Mouse (Mus musculus): ENCODE data around the gene Cfap61.

The Cfap61 gene

DNA sequence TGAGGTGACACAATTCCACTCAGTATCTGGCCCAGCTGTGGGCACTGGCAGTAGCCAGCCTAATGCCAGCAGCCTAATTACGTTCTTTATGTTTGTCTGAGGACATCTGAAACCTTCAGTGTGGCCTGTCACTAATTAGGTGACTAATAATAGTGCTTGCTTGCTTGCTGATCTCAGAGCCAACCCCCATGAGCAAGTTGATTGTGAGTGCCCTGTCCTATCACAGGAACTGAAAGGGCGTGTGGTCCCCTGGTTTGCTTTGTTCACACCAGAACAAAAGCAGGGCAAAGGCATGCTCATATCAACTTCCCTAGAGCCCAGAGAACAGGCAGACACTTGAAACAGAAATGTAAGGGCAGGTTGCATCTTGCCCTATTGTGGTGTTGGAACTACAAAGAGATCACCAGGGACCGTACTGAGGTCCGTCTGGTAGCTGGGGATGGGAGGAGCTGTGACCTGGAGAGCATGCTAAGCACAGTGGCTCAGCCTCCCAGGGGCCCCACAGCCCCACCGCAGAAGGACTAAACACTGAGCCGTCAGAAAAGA, 148.8 kb downstream of the Cfap61 start:
- DNase-seq (ENCODE audit: low spot score) = no peak

DNA sequence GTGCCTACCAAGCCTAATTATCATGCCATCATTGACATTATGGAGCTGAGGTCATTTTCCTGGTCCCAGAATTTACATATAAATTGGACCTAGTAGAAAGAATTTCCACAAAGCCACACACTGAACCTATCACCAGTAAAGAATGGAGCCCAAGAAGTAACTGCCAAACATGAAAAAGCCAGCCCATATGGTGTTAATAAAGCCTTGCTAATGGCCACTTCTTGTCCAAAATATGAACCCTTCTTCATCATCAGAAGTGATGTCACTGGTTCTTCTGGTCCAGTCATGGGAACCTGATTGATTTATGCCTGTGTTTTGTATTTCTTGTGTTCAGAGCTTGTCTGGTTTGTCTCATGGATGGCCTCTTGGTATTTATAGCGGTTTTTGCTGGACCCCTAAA, 152.8 kb downstream of the Cfap61 start:
- no peak for DNase-seq (ENCODE audit: low spot score)

DNA sequence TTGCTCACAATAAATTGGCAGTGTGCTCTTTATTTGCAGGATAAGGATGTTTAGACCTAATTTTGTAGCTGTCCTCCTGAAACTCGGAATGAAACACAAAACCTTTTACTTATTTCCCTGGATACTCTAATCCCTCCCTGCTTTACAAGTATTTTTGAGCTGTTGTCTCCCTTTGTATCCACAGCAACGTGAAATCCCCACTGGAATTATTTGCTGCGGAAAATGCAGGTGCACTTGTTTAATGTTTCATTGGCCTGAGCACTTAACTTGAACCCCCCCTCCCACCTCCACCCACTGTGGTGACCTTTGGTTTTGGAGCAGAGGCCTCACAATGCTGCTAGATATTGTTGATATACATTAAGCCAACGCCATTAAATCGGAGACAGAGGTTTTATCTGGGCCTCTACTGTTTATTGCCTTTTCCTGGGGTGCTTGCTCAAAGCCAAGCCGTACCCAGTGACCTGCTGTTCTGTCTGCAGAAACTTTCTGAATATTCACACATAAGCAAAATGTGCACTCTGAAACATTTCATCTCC, 154.6 kb downstream of the Cfap61 start:
- DNase-seq (ENCODE audit: low spot score) = no peak

DNA sequence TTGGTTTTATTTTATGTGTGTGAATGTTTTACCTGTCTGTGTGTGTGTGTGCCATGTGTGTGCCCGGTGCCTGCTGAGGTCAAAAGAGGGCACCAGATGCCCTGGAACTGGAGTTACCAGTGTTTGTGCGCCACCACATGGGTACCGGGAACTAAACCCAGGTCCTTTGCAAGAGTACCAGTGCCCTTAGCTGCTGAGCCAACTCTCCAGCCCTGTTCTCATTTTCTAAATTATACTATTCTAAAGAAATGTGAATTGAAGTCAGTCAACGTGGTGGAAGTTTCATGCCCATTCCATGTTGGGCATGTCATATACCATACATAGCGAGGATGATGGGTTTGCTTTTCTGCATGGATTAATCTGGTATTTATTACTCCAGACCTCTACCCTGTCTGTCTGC, 162.9 kb downstream of the Cfap61 start:
- no peak for DNase-seq (ENCODE audit: low spot score)

DNA sequence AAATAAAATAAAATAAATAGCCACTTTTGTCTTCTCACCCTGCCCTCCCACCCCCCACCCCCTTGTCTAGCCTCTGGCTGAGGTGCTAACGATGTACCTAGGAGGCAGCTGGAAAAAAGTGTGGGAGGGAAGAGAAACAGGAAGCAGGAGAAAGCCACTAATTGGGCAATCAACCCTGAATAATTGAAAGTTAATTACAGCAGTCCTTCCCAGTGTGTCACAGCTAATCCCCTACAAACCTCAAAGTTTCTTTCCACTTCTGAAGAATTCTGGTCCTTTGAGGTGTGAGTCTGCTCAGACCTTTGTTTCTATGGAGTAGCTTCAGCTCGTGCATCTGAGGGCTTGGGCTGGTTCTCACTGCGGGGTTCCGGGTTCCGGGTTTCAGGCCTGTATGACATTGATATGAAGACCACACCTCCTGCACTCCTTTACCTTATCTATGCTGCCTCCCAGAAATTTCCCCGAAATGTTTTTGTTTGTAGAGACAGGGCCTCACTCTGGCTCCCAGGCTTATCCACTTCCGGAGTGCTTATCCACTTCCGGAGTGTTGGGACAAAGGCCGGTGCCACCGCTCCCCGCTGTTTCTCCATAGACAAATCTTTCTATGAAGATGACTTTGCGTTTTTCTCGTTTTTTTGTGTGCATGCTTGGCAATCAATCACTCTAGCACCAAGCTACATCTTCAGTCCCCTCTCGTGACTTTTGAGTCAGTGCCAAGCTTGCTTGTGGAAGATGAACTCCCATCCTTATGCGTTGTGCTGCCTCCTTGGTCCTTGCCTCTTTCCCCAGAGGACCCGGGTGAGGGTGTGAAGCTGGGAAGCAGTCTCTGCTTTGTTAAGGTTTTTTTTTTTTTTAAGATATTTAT, 164.5 kb downstream of the Cfap61 start:
- DNase-seq (ENCODE audit: low spot score) = peak; percentile 39

DNA sequence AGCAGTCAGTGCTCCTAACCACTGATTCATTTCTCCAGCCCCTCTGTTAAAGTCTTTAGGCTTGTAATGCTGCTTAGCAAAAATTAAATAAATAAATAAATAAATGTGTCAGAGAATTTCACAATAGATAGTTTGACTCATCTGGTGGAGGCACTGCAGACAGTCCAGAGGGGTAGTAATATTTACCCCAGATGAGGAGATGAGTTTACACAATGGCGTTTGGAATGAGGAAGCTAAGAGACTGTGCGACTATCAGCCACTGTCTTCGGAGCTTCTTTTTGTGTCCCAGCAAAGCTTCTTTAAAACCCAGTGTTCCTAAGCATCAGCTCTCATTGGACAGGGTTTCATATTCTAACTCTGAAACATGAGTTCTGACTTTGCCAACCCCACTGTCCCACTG, 165.3 kb downstream of the Cfap61 start:
- no peak for DNase-seq (ENCODE audit: low spot score)

DNA sequence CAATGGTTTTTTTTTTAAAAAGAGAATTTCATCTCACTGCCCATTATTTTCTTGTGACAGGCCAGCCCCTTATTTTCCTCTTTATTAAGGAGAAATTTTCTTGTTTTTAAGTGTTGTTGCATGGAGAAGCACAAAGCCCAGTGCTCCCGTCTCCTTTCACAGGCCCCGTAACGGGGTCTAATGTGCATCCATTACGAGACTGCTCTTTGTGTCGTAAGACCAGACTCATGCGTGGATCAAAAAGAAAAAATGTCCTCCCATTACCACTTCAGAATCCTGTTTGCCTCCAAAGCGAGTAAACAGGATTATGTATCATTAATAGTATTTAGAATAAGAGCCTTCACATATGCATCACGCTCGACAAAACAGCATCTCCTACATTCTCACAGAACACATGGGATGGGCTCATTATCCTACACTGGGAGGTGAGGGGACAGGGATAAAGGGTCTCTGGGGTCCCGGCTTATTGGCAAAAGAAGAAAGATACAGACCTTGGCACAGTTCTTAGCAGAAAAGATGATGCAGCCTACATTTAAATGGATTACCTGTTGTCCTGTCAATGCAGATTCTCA, 166.0 kb downstream of the Cfap61 start:
- DNase-seq (ENCODE audit: low spot score) = no peak

DNA sequence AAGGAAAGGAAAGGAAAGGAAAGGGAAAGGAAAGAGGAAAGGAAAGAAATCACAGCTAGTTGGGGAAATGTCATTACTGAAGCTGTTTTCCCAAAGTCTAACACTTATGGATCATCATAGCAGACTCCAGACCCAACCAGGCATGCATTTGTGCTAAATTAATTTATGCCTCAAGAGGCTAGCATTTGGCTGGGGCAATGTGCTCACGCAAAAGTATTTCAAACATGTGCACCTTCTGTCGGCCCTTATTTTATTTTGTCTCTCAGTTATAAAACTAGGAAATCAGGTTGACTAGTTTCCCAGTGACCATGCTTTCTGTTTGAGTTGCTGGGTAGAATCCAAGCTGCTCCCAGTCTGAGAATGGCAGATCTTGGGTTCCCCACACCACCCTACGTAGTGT, 168.0 kb downstream of the Cfap61 start:
- DNase-seq (ENCODE audit: low spot score) = no peak

DNA sequence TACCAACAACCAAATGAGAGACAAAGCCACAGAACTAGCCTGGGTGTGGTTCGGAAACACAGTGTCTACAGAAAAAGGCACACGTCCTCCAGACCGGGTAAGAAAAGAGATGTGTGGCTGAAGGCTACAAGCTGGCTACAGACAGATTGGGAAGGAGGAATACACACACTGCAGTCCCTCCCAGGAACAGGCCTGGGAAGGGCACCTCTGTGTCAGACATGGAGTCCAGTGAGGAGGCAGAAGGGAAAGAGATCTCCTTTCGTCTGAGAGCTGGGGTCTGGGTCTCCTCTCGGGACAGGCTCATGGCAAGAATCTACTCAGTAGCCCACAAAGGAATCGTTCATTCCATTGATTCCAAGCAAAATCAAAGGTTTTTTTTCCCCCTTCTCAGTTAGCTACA, 170.8 kb downstream of the Cfap61 start:
- DNase-seq (ENCODE audit: low spot score) = no peak

DNA sequence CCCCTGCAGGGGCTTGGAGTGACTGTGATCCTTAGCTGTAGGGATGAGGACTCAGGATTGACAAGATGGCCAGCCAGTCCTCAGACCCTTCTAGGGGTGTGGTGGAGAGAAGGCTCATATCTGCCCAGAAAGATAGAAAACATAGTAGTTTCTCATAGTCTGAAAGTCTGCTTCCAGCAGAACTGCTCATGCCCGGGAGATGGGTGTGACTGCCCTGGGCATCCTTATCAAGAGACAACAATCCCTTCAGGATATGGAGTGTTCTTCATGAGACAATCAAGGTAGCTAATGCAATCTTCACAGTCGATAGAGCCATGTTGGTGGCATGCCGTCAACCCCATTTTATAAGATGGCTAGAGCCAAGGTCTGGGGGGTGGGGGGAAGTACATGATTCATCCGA, 173.4 kb downstream of the Cfap61 start:
- DNase-seq (ENCODE audit: low spot score) = no peak

DNA sequence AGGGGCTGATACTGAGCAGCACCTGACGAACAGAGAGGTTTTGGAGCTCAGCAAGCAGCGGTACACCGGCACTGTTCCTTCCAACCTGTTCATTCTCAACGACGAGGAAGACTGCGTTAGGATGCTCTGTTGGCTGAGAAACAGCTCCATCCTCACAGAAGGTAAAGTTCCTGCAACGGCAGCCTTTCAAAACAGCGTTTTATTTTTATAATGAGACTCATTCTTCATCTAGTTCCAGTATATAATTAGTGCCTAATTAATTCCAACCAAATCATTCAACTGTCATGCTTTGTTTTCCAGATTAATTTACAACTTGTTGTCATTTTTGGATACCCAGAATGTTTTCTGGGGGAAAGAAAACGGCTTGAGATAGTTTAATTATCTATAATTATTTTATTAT, 175.3 kb downstream of the Cfap61 start:
- DNase-seq (ENCODE audit: low spot score) = no peak

DNA sequence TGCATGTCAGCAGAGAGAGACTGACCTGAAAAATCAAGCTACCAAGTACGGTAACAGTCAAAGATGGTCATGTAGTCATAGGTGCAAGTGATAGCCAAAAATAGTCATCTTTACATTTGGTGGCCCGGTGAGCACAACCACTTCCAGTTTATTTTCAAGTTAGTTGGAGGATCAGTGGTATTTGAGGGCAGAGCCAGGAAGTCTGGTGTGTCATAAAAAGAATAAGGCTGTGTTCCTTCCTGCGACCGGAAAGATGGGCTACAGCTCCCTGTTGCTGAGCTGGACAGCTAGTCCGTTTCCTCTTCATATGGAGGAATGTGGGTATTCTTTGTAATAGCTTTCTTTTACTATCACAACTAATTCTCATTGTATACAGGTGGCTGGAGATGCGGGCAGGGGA, 181.7 kb downstream of the Cfap61 start:
- DNase-seq (ENCODE audit: low spot score) = no peak

DNA sequence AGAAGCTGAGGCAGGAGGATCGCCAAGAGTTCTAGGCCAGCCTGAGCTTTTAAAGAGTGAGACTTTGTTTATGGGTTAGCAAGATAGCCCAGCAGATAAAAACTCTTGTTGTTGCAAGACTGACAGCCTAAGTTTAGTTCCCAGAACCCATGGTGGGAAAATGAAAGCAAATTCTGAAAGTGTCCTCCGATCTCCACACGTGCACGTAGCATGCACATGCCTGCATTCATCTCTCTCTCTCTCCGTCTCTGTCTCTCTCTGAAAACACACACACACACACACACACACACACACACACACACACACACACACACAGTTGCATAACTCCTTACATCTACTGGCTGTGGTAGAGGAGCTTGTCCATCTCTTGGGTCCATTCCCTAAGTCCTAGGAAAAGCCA, 182.1 kb downstream of the Cfap61 start:
- no peak for DNase-seq (ENCODE audit: low spot score)

DNA sequence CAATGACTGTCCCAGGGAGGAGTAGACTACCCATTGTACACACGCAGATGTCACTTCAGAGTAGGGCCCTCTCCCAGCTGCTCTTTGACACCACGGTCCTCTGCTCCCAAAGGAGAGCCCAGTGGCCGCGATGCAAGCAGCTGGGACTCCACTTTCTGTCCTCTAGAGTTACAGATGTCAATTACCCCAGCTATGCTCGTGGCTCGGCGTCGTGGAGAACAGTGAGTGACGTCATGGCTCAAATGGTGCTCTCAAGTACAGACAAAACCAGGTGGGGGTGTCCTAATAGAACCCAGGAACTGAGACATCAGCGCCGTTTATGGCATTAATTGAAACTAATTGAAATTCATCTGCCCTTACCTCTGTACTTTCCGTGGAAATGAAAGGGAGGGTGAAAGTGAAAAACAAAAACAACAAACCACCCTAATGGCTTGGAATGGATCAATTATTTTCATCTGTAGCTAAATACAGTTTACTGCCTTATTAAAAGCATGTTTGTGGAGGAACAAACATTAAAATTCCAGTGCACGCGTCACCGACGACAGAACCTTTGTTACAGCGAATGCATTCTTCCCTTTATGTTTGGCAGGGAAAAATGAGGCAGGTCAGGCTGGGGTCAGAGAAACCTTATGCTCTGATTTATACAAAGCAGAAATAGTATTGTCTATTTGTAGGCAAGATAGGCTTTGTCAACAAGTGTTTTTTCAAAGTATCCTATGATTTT, 182.8 kb downstream of the Cfap61 start:
- no peak for DNase-seq (ENCODE audit: low spot score)

DNA sequence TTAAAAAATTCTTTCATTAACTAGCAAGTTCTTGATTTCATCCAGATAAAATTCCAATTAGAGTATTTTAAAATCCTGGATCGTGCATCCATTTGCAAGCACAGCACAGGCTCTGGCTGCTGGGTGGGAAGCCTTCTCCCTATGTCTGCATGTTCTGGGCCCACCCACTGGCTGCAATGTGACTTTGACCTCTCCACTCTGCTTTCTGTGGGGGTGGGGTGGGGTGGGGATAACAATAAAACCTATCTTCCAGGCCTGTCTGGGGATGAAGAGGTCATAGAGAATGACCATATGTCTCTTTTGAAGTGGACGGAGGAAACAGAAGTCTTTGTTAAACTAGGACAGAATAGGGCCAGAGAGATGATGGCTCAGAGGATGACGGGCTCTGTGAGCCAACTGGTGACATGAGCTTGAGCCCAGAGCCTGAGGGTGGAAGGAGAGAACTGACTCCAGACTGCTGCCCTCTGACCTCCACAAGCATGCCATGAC, 183.4 kb downstream of the Cfap61 start:
- DNase-seq (ENCODE audit: low spot score) = no peak

DNA sequence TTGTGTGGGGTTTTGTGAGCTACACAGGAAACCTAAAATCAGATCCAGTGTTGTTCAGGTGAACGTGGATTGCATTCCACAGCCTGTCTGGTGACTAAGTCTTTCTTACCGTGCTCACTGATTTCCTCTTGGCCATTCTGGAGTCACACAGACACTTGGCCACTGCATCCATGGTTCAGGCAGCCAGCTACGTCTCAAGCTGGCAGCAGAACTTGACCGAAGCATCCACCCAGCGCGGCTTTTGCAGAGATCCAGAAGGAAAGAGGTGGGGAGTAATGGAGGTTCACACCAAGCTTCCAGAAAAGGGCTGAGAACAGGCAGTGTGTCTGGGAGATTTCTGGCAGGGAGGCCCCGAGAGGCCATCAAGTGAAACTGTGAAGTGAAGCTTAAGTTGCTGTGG, 187.0 kb downstream of the Cfap61 start:
- DNase-seq (ENCODE audit: low spot score) = no peak

DNA sequence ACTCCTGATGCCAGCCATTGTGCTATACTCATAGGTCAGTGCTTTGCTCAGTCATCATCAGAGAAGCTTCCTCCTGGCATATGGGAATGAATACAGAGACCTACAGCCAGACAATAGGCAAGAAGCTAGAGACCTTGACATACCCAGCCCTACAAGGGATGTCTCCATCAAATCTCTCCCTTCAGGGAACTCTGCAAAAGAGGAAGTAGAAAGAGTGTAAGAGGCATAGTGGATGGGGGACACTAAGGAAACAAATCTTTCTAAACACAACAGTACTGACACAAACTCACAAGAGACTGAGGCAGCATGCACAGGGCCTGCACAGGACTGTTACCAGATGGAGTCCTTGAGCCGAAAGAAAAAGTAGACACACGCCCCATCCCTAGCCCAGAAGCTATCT, 190.5 kb downstream of the Cfap61 start:
- DNase-seq (ENCODE audit: low spot score) = no peak

DNA sequence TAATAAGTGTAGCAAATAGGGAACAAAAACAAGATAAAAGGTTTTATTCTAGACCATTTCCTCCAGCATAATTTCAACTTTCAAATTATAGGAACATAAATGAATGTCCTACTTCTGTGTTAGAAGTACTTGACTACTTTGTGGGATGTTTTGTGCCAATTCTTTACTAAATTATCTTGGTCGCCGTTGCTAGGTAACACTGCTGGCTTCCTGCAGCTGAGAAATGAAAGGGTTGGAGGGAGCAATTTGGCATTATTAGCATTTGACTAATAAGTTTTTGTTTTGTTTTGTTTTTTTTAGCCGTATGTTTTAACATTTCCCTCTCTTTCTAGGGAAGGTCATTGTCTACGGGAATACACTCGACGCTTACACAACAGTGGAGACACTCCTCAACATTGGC, 194.0 kb downstream of the Cfap61 start:
- DNase-seq (ENCODE audit: low spot score) = no peak

DNA sequence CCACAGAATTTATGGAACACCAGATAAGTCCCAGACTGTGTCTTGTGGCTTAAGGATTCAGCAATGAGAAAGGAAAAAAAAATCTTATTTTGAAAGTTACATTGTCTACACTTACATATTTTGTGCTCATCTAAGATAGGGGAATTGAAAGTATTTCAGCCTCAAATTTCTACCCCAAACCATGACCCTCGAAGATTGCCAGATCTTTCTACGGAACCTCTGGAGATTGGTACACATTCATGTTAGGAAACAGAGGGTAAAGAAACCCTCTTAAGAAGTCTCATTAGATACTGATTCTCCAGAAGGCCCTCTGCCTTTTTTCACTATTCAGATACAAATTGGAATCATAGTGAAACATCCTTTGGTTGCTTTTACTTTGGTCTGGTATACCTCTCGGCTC, 195.9 kb downstream of the Cfap61 start:
- DNase-seq (ENCODE audit: low spot score) = no peak

DNA sequence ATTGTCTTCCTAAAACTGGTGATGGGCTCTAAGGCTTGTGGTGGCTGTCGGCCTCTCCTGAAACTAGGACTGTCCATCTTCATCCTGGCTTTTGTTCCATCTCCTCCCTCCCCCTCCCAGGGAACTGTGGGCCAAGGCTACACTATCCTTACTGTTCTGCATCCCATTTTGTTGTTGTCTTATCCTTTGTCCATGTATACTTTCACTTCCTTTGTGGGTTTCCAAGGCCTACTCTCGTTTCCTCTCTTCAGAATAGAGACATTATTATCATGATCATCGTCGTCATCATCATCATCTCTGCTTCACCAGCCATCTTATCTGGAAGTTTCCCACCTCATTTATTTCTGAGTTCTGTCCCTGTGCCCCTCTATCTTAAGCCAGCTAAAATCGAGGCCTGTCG, 199.7 kb downstream of the Cfap61 start:
- DNase-seq (ENCODE audit: low spot score) = no peak

DNA sequence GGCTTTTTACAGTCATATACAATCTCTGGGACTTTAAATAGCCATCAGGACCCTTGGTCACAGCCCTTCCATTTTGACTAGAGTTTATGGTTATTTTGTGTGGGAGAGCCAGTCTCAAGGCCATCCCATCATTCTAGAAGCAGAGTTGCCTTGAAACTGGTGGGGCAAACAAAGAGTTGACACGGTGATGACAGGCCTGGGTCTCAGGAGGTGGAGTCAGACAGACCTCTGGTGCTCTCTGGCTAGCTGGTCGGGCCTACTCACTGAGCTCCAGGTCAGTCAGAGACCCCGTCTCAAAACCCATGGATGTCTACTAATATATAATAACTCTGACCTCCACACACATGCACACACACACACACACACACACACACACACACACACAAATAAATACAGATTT, 206.1 kb downstream of the Cfap61 start:
- no peak for DNase-seq (ENCODE audit: low spot score)

DNA sequence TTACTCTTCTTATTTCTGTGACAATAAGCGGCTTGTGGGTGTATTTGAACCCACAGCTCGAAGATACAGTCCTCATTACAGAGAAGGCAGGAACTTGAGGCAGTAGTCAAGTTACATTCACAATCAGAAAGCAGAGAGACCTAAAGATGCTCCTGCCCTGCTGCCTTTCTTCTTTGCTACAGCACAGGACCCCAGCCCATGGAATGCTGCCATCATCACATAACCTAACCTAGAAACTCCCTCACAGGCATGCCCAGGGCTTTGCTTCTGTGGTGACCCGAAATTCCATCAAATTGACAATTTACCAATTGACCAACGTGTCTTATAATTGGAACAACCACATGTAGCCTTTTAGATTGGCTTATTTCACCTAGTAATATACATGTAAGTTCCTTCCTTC, 212.7 kb downstream of the Cfap61 start:
- DNase-seq (ENCODE audit: low spot score) = no peak

DNA sequence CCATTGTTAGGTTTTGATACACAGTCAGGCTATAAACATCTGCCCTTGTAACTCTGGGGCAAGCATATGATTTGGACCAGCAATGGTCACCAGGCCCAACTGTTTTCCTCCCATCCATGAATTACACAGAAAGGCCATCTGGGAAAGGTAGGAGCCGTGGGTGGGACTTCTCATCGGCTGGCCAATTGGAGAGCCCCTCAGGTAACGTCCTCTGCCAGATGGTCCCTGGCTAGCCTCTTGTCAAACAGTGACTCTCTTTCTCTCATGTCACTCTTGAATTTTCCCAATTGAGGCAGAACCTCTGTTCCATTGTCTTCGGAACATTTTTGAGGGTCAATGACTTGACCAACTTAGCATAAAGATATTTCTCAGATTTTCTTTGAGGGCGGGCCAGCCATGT, 213.2 kb downstream of the Cfap61 start:
- no peak for DNase-seq (ENCODE audit: low spot score)
